Mouse (Mus musculus) forebrain, postnatal 0 days (tissue): ENCODE results near the gene Ifi202b. TPM values are rescaled to one million over a fixed set of nuclear protein-coding genes. Genes with fewer than 3 reads are reported as not detected.
"Not testable (repeated sequence)": the region's sequence is repeated elsewhere in the genome, so short reads cannot be mapped to it uniquely, and the experiment has no call there.

Experiments used
- ATAC-seq: fragments of 200-750 bp; cut with Nextera tagmentation; 2 replicates; pipeline ENCODE4 v1.8.0; 2017; ENCODE audit warnings: mild to moderate bottlenecking, moderate library complexity
- DNase-seq: peaks from one replicate; pipeline ENCODE4 v3.0.0-alpha.2; 2015
- H3K27ac ChIP-seq: fragments of 300-500 bp; sonication (generic); 2 replicates; pipeline ENCODE4 v1.5.1; 2014; ENCODE audit warnings: low read depth, mild to moderate bottlenecking, antibody characterized with exemption, low read length, moderate library complexity, mixed read lengths
- H3K27me3 ChIP-seq: fragments of 300-500 bp; sonication (generic); 2 replicates; pipeline ENCODE4 v1.6.1; 2014; ENCODE audit warnings: mild to moderate bottlenecking, low read length, mixed read lengths; ENCODE audit not compliant: insufficient read depth
- H3K36me3 ChIP-seq: fragments of 300-500 bp; sonication (generic); 2 replicates; pipeline ENCODE4 v1.6.1; 2014; ENCODE audit warnings: mild to moderate bottlenecking, moderate library complexity; ENCODE audit not compliant: insufficient read depth
- H3K4me1 ChIP-seq: fragments of 300-500 bp; sonication (generic); 2 replicates; pipeline ENCODE4 v1.6.1; 2014; ENCODE audit warnings: antibody characterized with exemption; ENCODE audit not compliant: insufficient read depth
- H3K4me2 ChIP-seq: fragments of 300-500 bp; sonication (generic); 2 replicates; pipeline ENCODE4 v1.6.1; 2014; ENCODE audit warnings: low read depth, mild to moderate bottlenecking, moderate library complexity
- H3K4me3 ChIP-seq: fragments of 300-500 bp; sonication (generic); 2 replicates; pipeline ENCODE4 v1.5.1; 2014; ENCODE audit warnings: low read depth, low read length, mixed read lengths
- H3K9ac ChIP-seq: fragments of 300-500 bp; sonication (generic); 2 replicates; pipeline ENCODE4 v1.6.1; 2014; ENCODE audit warnings: mild to moderate bottlenecking
- H3K9me3 ChIP-seq: fragments of 300-500 bp; sonication (generic); 2 replicates; pipeline ENCODE4 v1.6.1; 2016; ENCODE audit warnings: low read length
- CTCF ChIP-seq: sonication (generic); IDR thresholded peaks from 2 replicates; pipeline ENCODE4 v1.5.1; 2016; ENCODE audit warnings: antibody characterized with exemption, control low read depth, low read depth
- WGBS: fragments of 180-500 bp; shearing (Covaris S2); extraction: QIAGEN DNeasy Blood & Tissue Kit; methylation state at CpG from one replicate; pipeline ENCODE4 v1.1.7; 2014; 5-methylcytosine and 5-hydroxymethylcytosine counted together
- polyA plus RNA-seq: library from polyadenylated mRNA; unstranded; fragments of >200 nt; fragmentation: Nextera tagmentation; extraction: Ambion mirVana; gene quantifications from 2 replicates; pipeline ENCODE4 v1.2.1, GENCODE M21; 2015
- total RNA-seq: library from RNA; depleted of rRNA; stranded (reverse); fragments of >200 nt; gene quantifications from 2 replicates; pipeline ENCODE4 v1.2.3, GENCODE M21; 2014

Ifi202b gene
- total and polyA plus RNA-seq, 2 experiments from 2014 or later, result not detected

DNA sequence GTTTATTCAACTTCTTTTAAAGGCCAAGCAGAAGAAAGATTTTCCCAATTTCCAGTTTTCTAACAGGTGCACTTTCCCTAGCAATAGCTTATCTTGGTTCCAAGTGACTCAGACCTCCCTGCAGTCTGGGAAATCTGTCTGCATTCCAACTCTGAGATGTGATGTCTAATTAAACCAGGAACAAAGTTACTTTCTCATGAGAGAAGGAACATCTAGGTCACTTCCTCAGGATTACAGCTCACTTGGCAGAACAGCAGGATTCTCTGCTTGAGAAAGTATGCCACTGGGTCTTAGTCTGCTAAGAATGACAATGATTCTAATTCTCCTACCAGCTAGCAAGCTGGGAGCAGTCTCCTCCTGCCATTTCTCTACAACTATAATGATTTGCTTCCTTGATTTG, 9.4 kb downstream of the Ifi202b start:
- Histone ChIP-seq H3K9me3 (no peaks in the 10 kb centered on the region), H3K27me3 (no peaks in the 10 kb centered on the region), H3K36me3 (no peaks in the 10 kb centered on the region), H3K4me1 (no peaks in the 10 kb centered on the region), H3K27ac (no peak overlapping the region), H3K4me3 (no peak overlapping the region), H3K9ac (no peak overlapping the region), H3K4me2 (no peak overlapping the region)
- DNase-seq, result no peak
- TF ChIP-seq CTCF, result no peak
- ATAC-seq, result no peak

- H3K9ac ChIP-seq, ATAC-seq, H3K9me3 ChIP-seq, H3K4me2 ChIP-seq, DNase-seq, H3K4me3 ChIP-seq, H3K36me3 ChIP-seq, H3K27ac ChIP-seq, H3K4me1 ChIP-seq, H3K27me3 ChIP-seq: not testable (repeated sequence)
- 81% methylated on average over 1 of the region's 1 CpGs for WGBS
Observed at GRCm38 (mm10) chr1:173961491-173961890, 21.1 kb downstream of the Ifi202b start.

- WGBS, result 59% methylated on average over 3 of the region's 3 CpGs
- not testable (repeated sequence) for ATAC-seq, H3K9ac ChIP-seq, H3K4me2 ChIP-seq, H3K4me1 ChIP-seq, H3K9me3 ChIP-seq, H3K27me3 ChIP-seq, H3K4me3 ChIP-seq, DNase-seq, H3K27ac ChIP-seq, H3K36me3 ChIP-seq
Observed at GRCm38 (mm10) chr1:173959998-173960397, 22.5 kb downstream of the Ifi202b start.

GRCm38 (mm10) chr1:173955839-173956527, 26.6 kb downstream of the Ifi202b start:
- WGBS, result 79% methylated on average over 3 of the region's 3 CpGs
- not testable (repeated sequence) for ATAC-seq

DNA sequence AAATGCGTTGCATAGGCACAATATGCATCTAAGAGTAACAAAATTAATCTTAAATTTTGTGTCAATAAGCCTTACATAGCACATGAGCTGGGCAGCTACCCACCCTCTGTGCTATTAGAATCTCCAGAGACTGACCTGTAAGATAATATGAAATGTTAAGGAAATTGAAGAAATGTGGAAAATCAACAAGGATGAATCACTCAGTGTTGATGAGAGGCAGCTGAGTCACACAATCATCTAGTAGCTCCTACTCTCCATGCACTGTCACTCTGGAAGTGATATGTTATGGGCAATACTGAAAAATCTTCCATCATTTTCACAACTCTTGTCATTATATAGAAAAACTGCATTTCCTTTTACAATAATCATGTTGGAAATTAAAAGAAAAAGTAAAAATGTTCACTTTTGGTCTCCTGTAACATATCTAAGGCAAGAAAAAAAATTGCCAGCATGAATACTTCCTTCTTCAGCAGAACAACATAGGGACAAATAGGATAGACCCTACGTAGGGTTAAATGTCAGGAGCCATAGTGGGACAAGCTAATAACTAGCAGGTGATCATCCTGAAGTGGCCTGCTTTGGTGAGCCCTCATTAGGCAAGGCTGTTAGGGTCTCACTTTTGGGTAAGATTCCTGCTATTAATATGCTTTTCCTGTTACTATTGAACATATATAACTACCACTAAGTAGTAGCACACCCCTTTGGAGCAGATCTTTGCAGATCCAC, 27.3 kb downstream of the Ifi202b start:
- H3K4me1 ChIP-seq, result no peaks in the 10 kb centered on the region
- H3K27ac ChIP-seq, result no peak overlapping the region
- no peaks in the 10 kb centered on the region for H3K27me3 ChIP-seq
- ATAC-seq (no peak), DNase-seq (no peak)
- TF ChIP-seq CTCF, result no peak
- H3K36me3 ChIP-seq, result no peaks in the 10 kb centered on the region
- H3K9ac ChIP-seq, result no peak overlapping the region
- H3K4me2 ChIP-seq, result no peak overlapping the region
- WGBS, result 92% methylated on average over 2 of the region's 2 CpGs
- no peak overlapping the region for H3K4me3 ChIP-seq
- no peaks in the 10 kb centered on the region for H3K9me3 ChIP-seq

More at GRCm38 (mm10) chr1:173955839-173956527, 26.6 kb downstream of the Ifi202b start:
- not testable (repeated sequence) for H3K4me1 ChIP-seq, H3K4me2 ChIP-seq, DNase-seq, H3K4me3 ChIP-seq, H3K9ac ChIP-seq, H3K27ac ChIP-seq, H3K9me3 ChIP-seq, H3K27me3 ChIP-seq, H3K36me3 ChIP-seq

GRCm38 (mm10) chr1:173953563-173953962, 29.0 kb downstream of the Ifi202b start:
- no peaks in the 10 kb centered on the region for H3K36me3 ChIP-seq
- H3K4me1 ChIP-seq, result no peaks in the 10 kb centered on the region
- ATAC-seq (no peak), DNase-seq (no peak)
- no peaks in the 10 kb centered on the region for H3K9me3 ChIP-seq
- no peak for TF ChIP-seq CTCF
- H3K4me3 ChIP-seq, result no peak overlapping the region
- H3K4me2 ChIP-seq, result no peak overlapping the region
- no peak overlapping the region for H3K9ac ChIP-seq
- 93% methylated on average over 1 of the region's 1 CpGs for WGBS
- no peak overlapping the region for H3K27ac ChIP-seq
- no peaks in the 10 kb centered on the region for H3K27me3 ChIP-seq

GRCm38 (mm10) chr1:173949044-173949443, 33.5 kb downstream of the Ifi202b start:
- not testable (repeated sequence) for ATAC-seq, H3K4me2 ChIP-seq, H3K27me3 ChIP-seq, H3K4me3 ChIP-seq, H3K9me3 ChIP-seq, H3K27ac ChIP-seq, H3K36me3 ChIP-seq, H3K4me1 ChIP-seq, DNase-seq, H3K9ac ChIP-seq
- 93% methylated on average over 2 of the region's 2 CpGs for WGBS

GRCm38 (mm10) chr1:173942780-173943066, 39.8 kb downstream of the Ifi202b start:
- not testable (repeated sequence) for H3K9me3 ChIP-seq, H3K36me3 ChIP-seq, H3K27ac ChIP-seq, ATAC-seq, H3K4me2 ChIP-seq, H3K9ac ChIP-seq, H3K27me3 ChIP-seq, H3K4me3 ChIP-seq, H3K4me1 ChIP-seq
- DNase-seq, result peak; percentile 5

DNA sequence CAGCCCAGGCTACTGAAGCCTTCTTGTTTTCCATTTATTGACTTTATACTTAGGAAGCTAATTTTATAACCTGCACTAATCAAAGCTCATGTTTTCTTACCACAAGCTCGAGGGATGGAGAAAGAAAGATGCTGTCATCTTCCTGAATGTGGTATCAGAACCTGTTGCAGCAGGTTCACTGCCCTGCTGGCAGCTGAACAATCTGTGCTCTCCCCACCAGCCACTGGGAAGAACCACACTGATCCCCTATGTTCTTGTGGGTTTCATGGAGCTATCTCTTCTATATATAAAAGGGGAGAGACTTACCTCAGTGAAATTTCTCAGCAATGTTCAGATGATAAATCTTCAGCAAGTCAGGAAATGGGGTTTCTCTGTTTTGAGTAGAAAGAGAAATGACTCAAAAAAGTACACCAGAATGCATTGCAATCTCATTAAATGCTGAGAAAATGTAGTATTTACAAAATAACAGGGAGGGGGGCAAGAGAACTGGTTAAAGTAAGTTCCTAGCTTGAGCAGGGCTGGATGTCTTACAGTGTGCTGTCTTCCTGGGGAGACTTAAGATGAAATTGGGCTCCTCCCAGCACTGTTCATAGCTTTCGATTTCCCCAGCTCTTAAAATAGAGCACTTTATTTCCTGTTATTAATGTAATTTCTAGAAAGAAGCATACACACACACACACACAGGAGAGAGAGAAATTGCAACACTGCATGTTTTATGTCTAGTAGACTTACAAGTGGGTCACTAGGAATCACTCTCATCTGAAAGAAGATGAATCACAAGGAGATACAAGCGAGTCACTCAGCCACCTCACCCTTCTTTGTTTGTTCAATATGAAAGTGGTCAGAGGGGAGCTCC, 40.4 kb downstream of the Ifi202b start, which contains the start of the genes Mndal and Ifi203:
Gene Mndal, minus strand, starts transcription at position 568 of the 856 bp plus-strand sequence.
Gene Ifi203, minus strand, starts transcription at position 749 of the 856 bp plus-strand sequence.
- not testable (repeated sequence) for H3K4me3 ChIP-seq, H3K9ac ChIP-seq, H3K27ac ChIP-seq, ATAC-seq, H3K27me3 ChIP-seq, H3K4me1 ChIP-seq, H3K4me2 ChIP-seq, H3K9me3 ChIP-seq, DNase-seq, H3K36me3 ChIP-seq
- 67% methylated on average over 3 of the region's 3 CpGs for WGBS

- not testable (repeated sequence) for H3K27ac ChIP-seq, H3K4me3 ChIP-seq, DNase-seq, ATAC-seq, H3K9me3 ChIP-seq, H3K27me3 ChIP-seq, H3K4me2 ChIP-seq, H3K36me3 ChIP-seq, H3K9ac ChIP-seq, H3K4me1 ChIP-seq
- WGBS, result 97% methylated on average over 2 of the region's 2 CpGs
Observed at GRCm38 (mm10) chr1:173941522-173941921, 41.0 kb downstream of the Ifi202b start.
